Mouse (Mus musculus) cortical plate, adult 2 months (tissue): ENCODE results near the gene Entr1.

ENCODE experiments used
- CTCF ChIP-seq: fragments of 200-500 bp; IDR thresholded peaks from 2 replicates; pipeline ENCODE4 v1.5.1; 2011; ENCODE audit warnings: mild to moderate bottlenecking, control low read depth, low read length; ENCODE audit not compliant: insufficient read depth; ENCODE audit errors: extremely low read depth
- POLR2A ChIP-seq: fragments of 200-500 bp; IDR thresholded peaks from 2 replicates; pipeline ENCODE4 v1.6.1; 2011; ENCODE audit warnings: mild to moderate bottlenecking, low read length, control low read depth; ENCODE audit not compliant: insufficient read depth; ENCODE audit errors: extremely low read depth

GRCm38 (mm10) chr2:26357484-26357883, 31.6 kb downstream of the Entr1 start:
- TF ChIP-seq CTCF (no peak), POLR2A (no peak)
